Mouse (Mus musculus) R1 (cell line): ENCODE measurements around the gene Acot3.
"Not testable (repeated sequence)": the region's sequence is repeated elsewhere in the genome, so short reads cannot be mapped to it uniquely, and the experiment has no call there.

Experiments
- DNase-seq: peaks from one replicate; pipeline ENCODE4 v3.0.0-alpha.2; 2018; ENCODE audit warnings: low read depth, low spot score

The Acot3 gene

GRCm38 (mm10) chr12:84051937-84052474, at the start of gene Acot3:
Gene Acot3 (plus strand): TSS chr12:84052144.
- DNase-seq, result no peak

- no peak for DNase-seq
Measured at GRCm38 (mm10) chr12:84003866-84004265, 48.1 kb upstream of the Acot3 start.

DNA sequence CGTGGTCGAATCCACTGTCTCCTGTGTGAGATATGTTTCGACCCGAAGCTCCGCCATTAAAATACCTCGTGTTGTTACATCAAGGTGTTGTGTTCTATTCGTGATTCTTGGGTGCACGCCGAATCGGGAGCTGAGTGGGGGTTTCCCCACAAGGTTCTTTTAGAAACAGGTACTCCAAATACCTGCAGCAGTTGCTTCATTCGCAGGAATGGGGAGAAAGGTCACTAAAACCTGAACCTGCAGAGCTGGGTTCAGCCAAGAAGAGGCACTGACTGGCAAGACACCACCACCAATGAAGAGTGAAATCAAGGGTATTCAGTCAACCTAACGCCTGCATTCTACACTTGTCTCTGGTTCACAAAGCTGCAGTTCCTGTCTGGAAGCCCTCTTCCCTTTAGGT, 43.7 kb upstream of the Acot3 start:
- DNase-seq, result no peak

- no peak for DNase-seq
Measured at GRCm38 (mm10) chr12:84008729-84009128, 43.2 kb upstream of the Acot3 start.

DNA sequence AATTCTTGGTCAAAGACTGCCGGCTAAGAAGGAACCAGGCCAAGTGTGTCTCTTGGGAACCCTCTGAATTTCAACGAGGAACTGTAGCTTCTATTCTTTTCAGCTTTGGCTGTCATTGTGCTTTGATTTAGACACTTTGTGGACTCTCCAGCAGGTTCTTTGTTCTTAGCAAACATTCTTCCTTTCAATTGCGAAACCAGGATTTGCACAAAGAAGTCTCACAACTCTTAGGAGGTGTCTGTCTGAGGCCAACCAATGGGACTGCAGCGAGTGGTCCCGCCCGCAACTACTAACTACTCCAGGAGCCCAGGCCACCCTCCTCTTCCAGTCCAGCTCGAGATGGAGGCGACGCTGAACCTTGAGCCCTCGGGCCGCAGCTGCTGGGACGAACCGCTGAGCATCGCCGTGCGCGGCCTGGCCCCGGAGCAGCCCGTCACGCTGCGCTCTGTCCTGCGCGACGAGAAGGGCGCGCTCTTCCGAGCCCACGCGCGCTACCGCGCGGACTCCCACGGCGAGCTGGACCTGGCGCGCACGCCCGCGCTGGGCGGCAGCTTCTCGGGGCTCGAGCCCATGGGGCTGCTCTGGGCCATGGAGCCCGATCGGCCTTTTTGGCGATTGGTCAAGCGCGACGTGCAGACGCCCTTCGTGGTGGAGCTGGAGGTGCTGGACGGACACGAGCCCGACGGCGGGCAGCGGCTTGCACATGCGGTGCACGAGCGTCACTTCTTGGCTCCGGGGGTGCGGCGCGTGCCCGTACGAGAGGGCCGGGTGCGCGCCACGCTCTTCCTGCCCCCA, 42.6 kb upstream of the Acot3 start, which contains the start of gene Acot1:
Gene Acot1, plus strand, starts transcription at position 320 of the 795 bp plus-strand sequence.
- DNase-seq, result peak; percentile 88

GRCm38 (mm10) chr12:84010201-84010600, 41.7 kb upstream of the Acot3 start:
- no peak for DNase-seq

GRCm38 (mm10) chr12:84011251-84012040, 40.5 kb upstream of the Acot3 start:
- peak; percentile 52 for DNase-seq

DNA sequence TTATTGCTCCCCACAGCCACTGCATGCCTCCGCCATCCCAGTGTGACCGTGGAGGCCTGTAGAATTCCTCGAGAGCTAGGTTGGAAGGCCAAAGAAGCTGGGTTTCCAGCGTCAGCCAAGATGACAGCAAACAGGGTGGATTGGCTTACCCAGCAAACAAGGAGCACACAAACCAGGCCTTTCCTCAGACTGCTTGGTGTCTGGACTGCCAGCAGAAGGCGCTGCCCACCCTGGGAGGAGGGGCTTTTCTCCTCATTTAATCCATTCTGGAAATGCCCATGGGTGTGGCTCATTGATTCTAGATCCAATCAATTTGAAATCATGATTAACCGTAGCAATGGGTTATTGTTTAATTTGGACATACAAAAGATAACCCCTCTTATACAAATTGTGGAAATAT, 38.8 kb upstream of the Acot3 start:
- no peak for DNase-seq

GRCm38 (mm10) chr12:84013701-84014100, 38.2 kb upstream of the Acot3 start:
- DNase-seq, result no peak

GRCm38 (mm10) chr12:84020528-84020927, 31.4 kb upstream of the Acot3 start:
- DNase-seq, result not testable (repeated sequence)

DNA sequence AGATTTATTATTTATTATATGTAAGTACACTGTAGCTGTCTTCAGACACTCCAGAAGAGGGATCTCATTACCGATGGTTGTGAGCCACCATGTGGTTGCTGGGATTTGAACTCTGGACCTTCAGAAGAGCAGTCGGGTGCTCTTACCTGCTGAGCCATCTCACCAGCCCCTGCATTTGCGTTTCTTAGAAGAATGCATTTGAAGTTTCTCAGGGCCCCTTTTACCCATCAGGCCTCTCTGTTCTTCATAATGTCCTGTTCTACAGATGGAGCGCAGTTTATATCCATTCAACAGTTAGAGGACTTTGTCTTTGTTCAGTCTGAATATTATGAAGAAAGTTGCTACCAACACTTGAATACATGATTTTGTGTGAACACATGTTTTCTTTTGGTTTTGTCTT, 29.7 kb upstream of the Acot3 start:
- not testable (repeated sequence) for DNase-seq

DNA sequence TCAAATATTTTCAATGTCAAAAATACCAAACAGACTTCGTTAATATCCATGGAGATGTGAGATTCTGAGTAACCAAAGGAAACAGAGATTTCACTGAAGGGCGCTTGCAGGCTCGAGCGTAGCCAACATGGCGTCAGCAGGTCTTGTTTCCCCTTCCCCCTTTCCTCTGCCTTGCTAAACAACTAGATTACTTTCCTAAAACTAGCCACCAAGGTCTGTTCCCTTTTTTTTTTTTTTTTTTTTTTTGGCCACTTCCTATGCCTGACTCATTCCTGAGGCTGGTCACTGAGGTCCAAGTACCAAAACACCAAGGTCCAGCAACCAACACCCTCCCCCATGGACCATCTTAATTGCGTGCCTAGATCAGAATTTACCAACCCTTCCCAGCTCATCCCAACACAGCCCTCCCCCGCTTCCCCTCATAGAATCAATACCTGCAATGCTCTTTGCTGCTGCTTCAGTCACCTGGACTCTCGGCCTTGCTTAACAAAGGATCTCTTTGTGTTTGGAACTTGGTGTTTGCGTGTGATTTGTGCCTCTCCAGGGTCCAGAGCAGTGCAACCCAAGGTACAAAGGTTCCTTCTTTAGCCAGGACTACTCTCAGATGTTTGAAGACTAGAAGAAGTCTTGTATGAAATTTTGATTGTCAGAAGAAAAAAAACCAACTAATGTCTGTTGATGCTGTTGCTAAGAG, 28.7 kb upstream of the Acot3 start:
- DNase-seq, result no peak

DNA sequence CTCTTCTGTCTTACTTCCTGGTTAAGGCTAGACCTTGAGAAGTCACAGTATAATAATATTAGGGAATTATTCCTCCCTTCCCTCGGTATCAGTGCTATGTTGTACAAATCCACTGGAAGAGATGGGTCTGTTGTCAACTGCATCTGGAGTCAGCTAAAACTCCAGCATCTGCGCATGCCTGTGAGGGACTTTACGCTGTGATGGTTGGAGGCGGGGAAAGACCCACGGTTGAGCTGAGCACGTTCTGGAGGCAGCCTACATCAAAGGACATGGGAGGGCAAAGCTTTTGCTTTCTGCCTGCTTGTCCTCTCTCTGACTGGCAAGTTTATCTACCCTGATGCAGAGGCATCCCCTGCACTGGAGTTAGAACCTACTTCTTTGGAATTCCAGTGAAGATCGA, 26.1 kb upstream of the Acot3 start:
- DNase-seq, result no peak

- peak; percentile 80 for DNase-seq
Measured at GRCm38 (mm10) chr12:84028328-84028727, 23.6 kb upstream of the Acot3 start.

- DNase-seq, result peak; percentile 82
Measured at GRCm38 (mm10) chr12:84029043-84029442, 22.9 kb upstream of the Acot3 start.

GRCm38 (mm10) chr12:84030659-84031332, 21.1 kb upstream of the Acot3 start:
- DNase-seq, result peak; percentile 67

DNA sequence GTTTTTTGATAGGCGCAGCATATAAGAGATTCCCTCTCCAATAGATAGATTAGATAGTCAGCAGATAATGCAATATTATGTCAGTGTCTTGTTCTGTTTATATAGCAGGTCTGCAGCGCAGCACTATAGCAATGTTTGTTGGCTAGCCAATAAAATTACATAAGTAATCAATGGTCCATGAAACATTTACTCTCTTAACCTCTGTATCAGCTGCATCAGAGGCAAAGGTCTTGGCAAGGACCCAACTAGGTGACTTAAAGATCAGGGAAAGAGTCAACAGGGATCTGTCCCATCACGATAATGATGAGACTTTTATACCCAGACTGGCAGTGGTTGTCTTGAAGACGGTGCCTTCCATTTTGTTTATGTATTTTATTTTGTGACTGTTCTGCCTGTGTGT, 19.1 kb upstream of the Acot3 start:
- DNase-seq, result no peak

- DNase-seq, result not testable (repeated sequence)
Measured at GRCm38 (mm10) chr12:84033302-84033701, 18.6 kb upstream of the Acot3 start.

DNA sequence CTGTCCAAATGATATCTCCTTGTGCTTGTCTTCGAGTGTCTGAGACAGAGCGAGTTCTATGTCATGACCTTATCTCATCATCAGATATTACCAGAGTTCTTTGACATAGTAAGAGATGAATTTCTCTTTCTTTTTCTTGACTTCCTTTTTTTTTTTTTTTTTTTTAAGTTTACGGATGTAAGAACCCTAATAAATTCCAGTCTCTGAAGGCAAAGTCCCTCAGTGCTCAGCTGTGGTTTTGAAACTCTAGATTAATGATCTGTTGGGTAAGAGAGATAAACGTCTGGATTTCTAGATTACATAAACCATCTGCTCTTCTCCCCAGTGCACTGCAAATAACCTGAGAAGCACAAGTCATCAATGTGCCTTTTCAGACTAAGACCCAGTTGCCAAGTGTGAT, 17.8 kb upstream of the Acot3 start:
- DNase-seq, result no peak

GRCm38 (mm10) chr12:84038241-84038640, 13.7 kb upstream of the Acot3 start, which contains the start of gene Acot4:
Gene Acot4 (plus strand): TSS chr12:84038379.
- DNase-seq, result peak; percentile 33

DNA sequence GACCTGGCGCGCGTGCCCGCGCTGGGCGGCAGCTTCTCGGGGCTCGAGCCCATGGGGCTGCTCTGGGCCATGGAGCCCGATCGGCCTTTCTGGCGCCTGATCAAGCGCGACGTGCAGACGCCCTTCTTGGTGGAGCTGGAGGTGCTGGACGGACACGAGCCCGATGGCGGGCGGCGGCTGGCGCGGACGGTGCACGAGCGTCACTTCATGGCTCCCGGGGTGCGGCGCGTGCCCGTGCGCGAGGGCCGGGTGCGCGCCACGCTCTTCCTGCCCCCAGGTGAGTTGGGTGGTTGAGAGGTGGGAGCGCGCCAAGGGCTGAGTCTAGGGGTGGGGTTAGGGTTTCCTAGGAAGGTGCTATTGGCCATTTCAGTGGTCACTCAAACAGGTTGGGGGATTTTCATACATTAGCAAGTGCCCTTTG, 13.2 kb upstream of the Acot3 start, which contains the start of gene Gm49366:
Gene Gm49366, plus strand, starts transcription at position 245 of the 421 bp plus-strand sequence.
- peak; percentile 86 for DNase-seq
